Mouse (Mus musculus): ENCODE measurements around the gene Rex1bd. TPM values are rescaled to one million over a fixed set of nuclear protein-coding genes. Genes with fewer than 3 reads are reported as not detected.

The Rex1bd gene
- polyA plus RNA-seq, 1 experiment: 347 TPM

DNA sequence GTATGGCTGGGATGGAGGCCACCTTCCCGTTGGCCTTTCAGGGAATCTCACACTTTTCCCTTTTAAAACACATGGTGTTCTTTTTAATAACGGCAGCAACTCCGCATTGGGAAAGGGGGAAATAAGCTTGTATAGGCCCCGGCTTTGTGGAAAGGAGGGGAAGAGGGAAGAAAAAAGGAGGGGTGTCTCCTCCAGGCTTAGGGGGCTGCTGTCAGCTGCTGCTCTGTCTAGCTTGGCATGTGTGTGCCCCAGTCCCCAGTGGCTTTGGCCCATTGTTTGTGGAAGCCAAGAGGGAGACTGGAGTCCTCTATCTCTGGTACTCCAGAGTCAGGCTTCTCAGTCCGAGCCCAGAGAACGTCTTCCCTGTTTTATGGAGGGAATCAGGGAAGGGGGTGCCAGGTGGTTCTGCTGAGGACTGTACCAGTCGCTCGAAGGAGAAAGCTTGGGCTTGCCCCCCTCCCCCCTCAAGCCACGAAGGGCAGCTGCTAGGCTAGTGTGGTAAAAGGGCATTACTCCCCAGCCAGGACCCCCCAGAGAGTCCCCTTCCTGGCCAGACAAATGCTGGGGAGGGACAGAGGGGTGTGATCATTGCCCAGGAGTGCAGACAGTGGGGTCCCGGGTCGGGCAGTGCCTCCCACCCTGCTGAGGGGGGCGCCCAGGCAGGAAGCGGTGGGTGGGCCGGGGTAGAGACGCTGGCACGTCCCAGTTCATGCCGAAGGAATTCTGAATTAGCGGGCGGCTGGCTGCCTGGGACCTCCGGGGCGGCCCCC lies 11.4 kb downstream of the Rex1bd start:
- no peak for TF ChIP-seq GATA1 (IDR thresholded peaks at IDR 0.05; ENCODE audit: low read length)

DNA sequence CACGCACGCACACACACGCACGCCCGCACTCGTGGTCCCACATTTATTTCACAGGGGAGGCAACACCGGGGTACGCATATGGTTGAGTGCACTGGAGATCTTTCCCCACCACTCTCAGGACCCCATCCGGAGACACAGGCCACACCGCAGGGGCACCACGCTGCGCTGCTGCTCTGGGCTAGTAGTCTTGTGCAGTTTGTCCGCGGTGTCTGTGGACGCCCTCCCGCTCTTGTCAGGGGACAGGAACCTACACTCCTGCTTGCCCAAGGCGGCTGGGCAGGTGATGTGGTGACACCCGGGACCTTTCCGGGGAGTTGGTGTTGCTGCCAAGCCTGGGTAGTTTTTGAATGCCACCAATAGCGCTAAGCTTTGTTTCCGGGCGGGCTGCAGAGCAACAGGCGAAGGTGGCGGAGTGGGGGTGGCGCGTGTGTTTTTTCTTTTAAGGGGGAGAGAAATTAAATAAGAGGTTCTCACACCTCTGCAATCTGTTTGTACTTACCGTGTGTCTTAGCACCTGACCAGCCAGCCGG lies 12.1 kb downstream of the Rex1bd start:
- TF ChIP-seq GATA1 (IDR thresholded peaks at IDR 0.05; ENCODE audit: low read length): no peak

DNA sequence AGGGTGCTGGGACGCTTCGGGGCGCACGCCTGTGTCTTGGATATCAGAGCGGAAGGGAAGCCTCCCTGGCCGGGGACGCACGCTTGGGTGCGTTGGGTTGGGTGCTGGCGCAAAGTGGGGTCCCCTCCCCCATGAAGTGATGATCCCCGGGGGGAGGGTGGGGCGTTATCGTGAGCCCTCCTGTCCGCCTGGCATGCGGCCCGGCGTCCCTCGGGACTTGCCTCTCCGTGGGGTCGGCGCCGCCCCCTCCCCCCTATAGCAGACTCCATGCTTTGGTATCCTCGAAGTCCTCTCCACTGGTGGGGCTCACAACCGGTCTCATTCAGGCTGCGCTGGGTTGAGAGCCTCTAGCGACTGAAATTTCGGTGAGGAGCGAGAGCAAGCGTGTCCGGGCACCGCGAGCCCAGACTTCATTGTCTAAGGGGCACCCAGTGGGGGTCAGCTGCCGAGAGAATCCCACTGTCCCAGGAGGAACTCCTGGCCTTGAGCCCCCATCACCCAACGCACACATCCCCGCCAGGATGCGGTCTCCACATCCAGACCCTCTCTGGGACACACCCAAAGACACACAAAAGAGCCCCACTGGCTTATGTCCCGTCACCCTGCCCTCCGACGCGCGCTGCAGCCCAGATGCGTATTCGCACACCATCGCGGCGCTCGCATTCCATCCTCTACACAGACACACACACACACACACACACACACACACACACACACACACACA lies 12.7 kb downstream of the Rex1bd start:
- no peak for TF ChIP-seq GATA1 (IDR thresholded peaks at IDR 0.05; ENCODE audit: low read length)

DNA sequence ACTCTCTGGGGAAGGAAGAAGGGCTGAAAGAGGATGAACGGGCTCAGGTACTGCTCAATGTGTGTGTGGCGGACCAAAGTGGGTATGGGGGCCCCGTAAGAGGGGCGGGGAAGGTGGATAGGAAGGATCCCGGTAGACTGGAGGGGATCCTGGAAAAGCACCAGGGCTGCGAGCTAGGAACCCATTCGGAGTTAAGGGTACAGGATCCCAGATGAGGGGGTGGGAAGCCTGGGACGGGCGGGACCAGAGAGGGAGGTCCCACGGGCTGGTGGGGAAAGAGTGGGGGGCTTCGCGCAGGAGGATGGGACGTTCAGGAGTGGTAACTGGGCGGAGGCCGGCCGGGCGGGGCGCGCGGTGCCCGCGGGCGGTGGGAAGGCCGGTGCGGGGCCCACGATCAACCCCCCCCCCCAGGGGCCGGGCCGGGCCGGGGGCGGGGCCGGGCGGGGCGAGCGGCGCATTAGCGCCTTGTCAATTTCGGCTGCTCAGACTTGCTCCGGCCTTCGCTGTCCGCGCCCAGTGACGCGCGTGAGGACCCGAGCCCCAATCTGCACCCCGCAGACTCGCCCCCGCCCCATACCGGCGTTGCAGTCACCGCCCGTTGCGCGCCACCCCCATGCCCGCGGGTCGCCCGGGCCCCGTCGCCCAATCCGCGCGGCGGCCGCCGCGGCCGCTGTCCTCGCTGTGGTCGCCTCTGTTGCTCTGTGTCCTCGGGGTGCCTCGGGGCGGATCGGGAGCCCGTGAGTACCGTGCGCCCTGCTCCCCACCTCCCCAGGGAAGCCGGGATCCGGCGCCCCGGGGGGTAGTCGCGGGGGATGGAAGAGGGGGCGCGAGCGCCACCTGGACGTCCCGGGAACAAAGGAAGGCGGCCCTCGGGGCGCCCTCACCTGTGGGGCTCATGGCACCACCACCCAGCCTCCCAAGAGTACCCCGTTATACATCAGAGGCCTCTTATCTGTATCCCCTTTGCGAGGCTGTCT lies 13.6 kb downstream of the Rex1bd start, which contains the start of gene Crlf1:
Gene Crlf1 (plus strand): TSS at position 495 of the 977 bp plus-strand sequence.
- TF ChIP-seq GATA1 (IDR thresholded peaks at IDR 0.05; ENCODE audit: low read length): no peak

DNA sequence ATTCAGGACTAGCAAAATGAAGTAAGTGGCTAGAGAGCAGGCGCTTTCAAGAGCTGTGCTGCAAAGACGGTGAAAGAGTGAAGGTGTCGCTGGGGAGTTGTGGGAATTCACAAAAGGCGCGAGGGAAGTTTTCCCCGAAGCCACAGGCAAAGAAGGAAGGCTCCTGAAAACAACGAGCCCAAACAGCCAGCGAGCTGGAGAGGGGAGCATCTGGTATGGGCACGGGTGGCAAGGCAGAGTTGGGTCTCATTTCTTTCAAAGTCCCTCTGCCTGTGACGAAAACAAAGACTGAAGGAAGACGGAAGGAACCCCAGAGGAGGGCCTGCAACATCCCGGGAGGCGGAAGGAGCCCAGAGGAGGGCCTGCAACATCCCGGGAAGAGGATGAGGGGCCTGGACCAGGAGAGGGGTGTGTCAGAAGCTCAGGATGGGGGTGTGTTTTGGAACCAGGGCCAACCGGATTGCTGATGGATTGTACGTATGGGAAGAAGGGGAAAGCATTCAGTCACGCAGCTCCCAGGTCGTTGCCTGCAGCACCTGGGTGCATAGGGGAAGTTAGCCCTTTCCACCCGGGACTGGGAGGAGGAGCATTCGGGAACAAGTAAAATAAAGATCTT lies 15.6 kb downstream of the Rex1bd start:
- TF ChIP-seq GATA1 (IDR thresholded peaks at IDR 0.05; ENCODE audit: low read length): no peak

DNA sequence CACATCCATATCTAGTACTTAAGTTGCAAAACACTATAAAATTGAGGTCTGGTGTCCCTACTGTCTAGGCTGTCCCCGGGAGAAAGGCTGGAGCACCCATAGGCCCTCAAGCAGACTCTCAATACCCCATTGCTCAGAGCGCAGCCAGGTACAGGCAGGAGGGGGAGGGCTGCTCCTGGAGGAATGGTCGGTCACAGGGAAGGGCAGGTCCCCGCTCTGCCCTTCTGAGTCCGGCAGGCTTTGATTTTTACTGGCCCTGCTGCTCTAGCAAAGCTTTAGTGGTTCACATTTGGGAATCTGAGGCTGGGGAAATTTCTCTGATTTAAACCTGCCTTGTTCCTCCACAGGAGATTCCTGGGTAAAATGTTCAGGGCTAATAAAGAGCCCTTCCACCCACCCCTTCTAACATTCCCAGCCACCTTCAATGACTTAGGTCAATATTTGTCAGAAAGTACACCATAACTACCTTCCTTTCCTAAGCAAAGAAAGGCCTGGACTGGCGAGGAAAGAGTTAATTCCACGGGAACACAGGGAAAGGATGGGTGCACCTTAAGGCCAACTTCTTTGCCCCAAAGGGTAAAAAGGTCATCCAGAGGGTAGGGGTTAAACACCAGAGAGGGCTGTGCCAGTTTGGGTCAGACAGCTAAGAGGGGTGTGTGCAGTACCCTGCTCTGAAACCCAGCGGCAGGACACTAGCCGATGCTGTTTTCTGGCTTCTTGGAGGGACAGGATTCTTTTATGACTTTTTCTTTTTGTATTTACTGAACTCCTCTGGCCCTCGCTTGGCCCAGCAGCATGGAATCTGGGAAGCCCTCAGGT lies 16.3 kb downstream of the Rex1bd start:
- TF ChIP-seq GATA1 (IDR thresholded peaks at IDR 0.05; ENCODE audit: low read length): no peak

DNA sequence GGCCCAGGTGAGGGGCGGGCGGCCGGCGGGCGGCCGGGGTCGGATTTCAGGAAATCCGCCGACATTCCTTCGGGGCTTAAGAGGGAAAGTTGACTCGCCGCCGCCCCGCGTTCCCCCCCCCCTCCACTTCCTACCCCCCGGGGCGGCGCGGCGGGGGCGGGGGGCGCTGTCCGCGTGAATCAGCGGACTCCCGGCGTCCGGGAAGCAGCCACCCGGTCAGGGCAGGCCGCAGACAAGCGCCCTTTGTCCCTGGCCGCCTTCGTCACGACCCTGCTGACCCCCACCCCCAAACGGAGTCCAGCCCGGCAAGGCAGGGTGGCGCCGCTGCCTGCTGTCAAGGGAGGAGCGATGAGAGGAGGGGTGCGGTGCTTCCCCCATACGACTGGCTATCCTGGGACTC lies 17.0 kb downstream of the Rex1bd start:
- no peak for TF ChIP-seq GATA1 (IDR thresholded peaks at IDR 0.05; ENCODE audit: low read length)

DNA sequence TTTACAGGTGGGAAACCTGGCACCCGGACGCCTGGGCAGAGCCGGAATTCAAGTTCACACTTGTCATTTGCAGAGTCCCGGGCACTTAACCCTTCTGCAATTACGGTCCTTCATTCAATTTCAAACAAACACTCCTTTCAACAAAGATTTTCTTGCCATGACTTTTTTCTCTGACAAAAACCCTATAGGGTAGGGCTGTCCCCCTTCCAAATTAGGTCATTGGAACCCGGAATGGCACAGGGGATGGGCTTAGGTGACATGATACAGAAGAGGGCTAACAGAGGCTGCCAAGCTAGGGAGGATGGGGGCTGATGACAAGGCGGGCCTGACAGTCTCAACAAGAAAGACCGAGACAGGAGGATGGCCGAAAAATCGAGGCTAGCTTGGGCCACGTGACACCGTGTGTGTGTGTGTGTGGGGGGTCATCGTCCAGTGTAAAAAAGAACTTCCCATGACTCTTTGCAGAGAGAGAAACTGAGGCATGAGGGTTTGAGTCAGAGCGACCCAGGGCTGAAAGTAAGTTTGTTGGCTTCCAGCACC lies 17.6 kb downstream of the Rex1bd start:
- no peak for TF ChIP-seq GATA1 (IDR thresholded peaks at IDR 0.05; ENCODE audit: low read length)

DNA sequence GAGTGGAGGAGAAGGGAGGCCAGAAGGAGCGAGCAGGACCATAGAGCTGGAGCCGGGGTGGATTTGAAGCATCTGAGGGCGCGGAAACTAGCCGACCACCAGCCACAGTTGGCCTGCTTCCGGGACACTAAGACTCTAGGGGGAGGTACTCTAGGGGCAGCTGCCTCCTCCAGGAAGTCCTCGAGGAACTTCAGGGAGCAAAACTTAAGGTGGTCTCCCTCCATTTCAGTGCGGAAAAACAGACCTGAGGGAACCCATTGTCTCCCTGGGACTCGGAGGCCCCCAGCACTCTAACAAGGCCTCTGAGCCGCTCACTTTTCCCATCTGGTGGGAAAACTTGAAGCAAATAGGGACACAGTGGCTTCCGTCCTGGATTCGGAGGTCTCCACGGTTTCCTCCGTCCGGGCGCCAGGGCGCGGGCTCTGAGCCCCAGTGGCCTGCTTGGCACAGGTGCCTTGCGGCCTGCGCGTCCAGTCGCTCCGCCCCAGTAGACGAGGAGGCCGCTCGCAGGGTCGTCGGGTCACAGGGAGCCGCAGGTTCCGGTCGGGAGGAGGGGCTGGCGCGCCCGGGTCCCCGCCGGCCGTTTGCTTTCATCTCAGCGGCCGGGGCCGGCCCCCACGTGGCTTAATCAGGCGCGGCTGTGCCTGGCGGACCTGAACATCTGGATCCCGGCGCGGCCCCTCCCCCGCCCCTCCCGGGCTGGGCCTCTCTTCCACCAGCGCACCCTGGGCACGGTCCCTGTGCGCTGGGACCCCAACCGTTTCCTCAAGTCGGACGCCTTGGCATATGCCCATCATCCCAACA lies 18.4 kb downstream of the Rex1bd start:
- TF ChIP-seq GATA1 (IDR thresholded peaks at IDR 0.05; ENCODE audit: low read length): no peak

DNA sequence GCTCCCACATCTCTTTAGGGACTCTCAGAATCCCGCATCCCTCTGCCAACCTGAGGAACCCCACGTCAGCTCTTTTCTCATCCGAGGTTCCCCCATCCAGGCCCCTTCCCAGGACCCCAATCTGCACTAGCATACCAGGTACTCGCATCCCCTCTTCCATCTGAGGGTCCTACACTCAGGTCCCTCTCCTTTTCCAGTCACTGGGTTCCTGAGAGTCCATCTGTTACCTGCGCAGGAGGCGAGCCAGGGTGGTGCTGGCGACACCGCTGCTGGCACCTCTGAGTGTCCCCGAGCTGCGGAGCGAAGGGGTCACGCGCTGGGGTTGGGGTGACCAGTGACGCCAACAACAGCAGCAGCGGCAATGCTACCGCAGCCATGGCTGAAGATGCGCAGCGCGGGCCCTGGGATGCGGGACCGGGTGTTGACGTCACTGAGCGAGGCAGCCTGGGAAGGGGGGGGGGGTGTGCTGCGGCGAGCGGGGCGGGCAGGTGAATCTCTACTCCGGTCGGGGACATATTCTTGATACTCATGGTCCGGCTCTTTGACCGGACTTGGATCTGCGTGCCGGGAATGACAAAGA lies 19.5 kb downstream of the Rex1bd start, which contains the start of gene Tmem59l:
Gene Tmem59l (minus strand): TSS at position 418 of the 580 bp plus-strand sequence.
- no peak for TF ChIP-seq GATA1 (IDR thresholded peaks at IDR 0.05; ENCODE audit: low read length)

DNA sequence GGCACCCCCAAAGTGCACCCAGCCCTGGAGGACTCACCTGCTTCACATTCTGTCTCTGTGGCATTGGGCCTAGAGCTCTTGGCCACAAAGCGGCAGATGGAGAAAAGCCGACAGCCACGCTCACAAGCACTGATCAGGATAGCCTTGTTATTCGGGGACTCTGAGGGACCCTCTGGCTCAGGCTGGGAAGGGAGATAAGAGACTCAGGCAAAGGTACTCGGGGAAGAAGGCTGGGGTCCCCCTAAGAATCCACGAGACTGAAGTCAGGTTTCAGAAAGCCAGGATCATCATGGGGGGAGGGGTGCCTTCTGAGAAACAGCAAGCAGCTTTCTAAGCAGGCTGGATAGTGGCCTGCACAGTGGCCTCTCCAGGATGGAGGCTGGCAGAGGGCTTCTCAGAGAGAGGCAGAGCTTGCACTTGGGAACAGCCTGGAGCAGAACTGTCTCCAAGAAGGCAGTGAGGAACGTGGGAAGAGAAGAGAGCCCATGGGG lies 20.3 kb downstream of the Rex1bd start:
- no peak for TF ChIP-seq GATA1 (IDR thresholded peaks at IDR 0.05; ENCODE audit: low read length)

DNA sequence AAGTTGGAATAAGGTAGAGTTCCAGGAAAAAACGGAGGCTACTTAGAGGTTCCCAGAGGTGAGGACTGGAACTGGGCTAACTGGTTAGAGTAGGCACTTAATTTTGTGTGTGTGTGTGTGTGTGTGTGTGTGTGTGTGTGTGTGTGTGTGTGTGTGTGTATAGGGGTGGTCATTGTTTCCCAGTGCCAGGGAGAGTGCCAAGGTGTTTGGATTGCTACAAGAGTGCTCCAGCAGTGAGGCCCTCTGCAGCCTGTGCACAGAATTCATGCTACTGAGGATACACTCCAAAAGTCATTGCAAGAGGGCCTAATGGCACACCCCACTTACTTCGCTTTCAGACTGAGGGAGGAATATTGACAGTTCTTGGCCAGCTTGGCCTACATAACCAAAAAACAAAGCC lies 23.6 kb downstream of the Rex1bd start:
- no peak for TF ChIP-seq GATA1 (IDR thresholded peaks at IDR 0.05; ENCODE audit: low read length)

Measured in G1E-ER4 (cell line).